Mouse (Mus musculus) neural tube, embryonic 14.5 days (tissue): ENCODE data around the gene Jade1. TPM values are rescaled to one million over a fixed set of nuclear protein-coding genes. Genes with fewer than 3 reads are reported as not detected.

Source experiments
- ATAC-seq: fragments of 200-750 bp; cut with Nextera tagmentation; 2 replicates; pipeline ENCODE4 v1.8.0; 2017; ENCODE audit warnings: low read depth, mild to moderate bottlenecking, moderate TSS enrichment, moderate library complexity
- H3K27ac ChIP-seq: fragments of 300-500 bp; sonication (generic); 2 replicates; pipeline ENCODE4 v1.5.1; 2014; ENCODE audit warnings: low read depth, mild to moderate bottlenecking, control low read depth, low read length, moderate library complexity, mixed read lengths
- H3K27me3 ChIP-seq: fragments of 300-500 bp; sonication (generic); 2 replicates; pipeline ENCODE4 v1.6.1; 2014; ENCODE audit warnings: low read length; ENCODE audit not compliant: control insufficient read depth, insufficient read depth
- H3K36me3 ChIP-seq: fragments of 300-500 bp; sonication (generic); 2 replicates; pipeline ENCODE4 v1.6.1; 2014; ENCODE audit warnings: low read length, mixed read lengths; ENCODE audit not compliant: control insufficient read depth, insufficient read depth
- H3K4me1 ChIP-seq: fragments of 300-500 bp; sonication (generic); 2 replicates; pipeline ENCODE4 v1.6.1; 2014; ENCODE audit warnings: low read length; ENCODE audit not compliant: control insufficient read depth, insufficient read depth
- H3K4me2 ChIP-seq: fragments of 300-500 bp; sonication (generic); 2 replicates; pipeline ENCODE4 v1.6.1; 2014; ENCODE audit warnings: mild to moderate bottlenecking, low read depth, low read length, control low read depth
- H3K4me3 ChIP-seq: fragments of 300-500 bp; sonication (generic); 2 replicates; pipeline ENCODE4 v1.5.1; 2014; ENCODE audit warnings: low read depth, low read length, control low read depth, mixed read lengths
- H3K9ac ChIP-seq: fragments of 300-500 bp; sonication (generic); replicated peaks from 2 replicates; pipeline ENCODE4 v1.6.1; 2014; ENCODE audit warnings: low read depth, mild to moderate bottlenecking, control low read depth, low read length, mixed read lengths
- H3K9me3 ChIP-seq: fragments of 300-500 bp; sonication (generic); 2 replicates; pipeline ENCODE4 v1.6.1; 2016; ENCODE audit warnings: low read length; ENCODE audit not compliant: control insufficient read depth
- WGBS: fragments of 180-500 bp; shearing (Covaris S2); extraction: QIAGEN DNeasy Blood & Tissue Kit; methylation state at CpG from one replicate; pipeline ENCODE4 v1.1.7; 2014; 5-methylcytosine and 5-hydroxymethylcytosine counted together
- polyA plus RNA-seq: library from polyadenylated mRNA; unstranded; fragments of >200 nt; fragmentation: Nextera tagmentation; extraction: Ambion mirVana; gene quantifications from 2 replicates; pipeline ENCODE4 v1.2.1, GENCODE M21; 2014

The Jade1 gene
- polyA plus RNA-seq, 1 experiment from 2014 or later = 11.6 TPM

DNA sequence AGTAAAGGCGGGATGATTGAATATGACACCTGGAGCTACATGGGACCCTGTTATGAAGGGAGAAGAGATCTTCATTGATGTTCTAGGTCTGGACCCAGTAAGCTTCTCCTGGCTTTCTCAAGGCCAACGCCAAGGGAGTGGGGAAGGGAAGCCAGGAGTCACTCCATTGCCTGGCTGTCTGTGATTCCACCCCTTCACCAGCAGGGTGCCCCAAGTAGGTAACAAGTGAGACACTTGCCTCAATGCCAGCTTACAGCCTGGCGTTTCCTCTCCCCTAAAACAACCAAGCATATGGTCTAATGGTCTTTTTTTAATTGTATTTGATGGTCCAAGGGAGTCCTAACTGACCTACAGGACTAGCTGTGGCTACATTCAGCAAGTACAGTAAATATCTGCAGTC is 14.2 kb upstream of the Jade1 start:
- 81% methylated on average over 3 of the region's 3 CpGs for WGBS
- ATAC-seq = no peak

GRCm38 (mm10) chr3:41544451-41544850 is 11.1 kb upstream of the Jade1 start:
- no peak overlapping the region for H3K4me2 ChIP-seq
- H3K36me3 ChIP-seq = no peaks in the 10 kb centered on the region
- no peaks in the 10 kb centered on the region for H3K9me3 ChIP-seq
- H3K27ac ChIP-seq = no peak overlapping the region
- no peak overlapping the region for H3K9ac ChIP-seq
- H3K4me3 ChIP-seq = no peak overlapping the region
- no peaks in the 10 kb centered on the region for H3K4me1 ChIP-seq
- H3K27me3 ChIP-seq = no peaks in the 10 kb centered on the region
- WGBS = 49% methylated on average over 7 of the region's 7 CpGs
- ATAC-seq = no peak

More for the DNA sequence above, 14.2 kb upstream of the Jade1 start:
- Histone ChIP-seq H3K4me2 (no peak overlapping the region), H3K27me3 (no peaks in the 10 kb centered on the region), H3K4me1 (no peaks in the 10 kb centered on the region), H3K36me3 (no peaks in the 10 kb centered on the region), H3K27ac (no peak overlapping the region), H3K4me3 (no peak overlapping the region), H3K9ac (no peak overlapping the region), H3K9me3 (no peaks in the 10 kb centered on the region)

GRCm38 (mm10) chr3:41547289-41547688 is 8.2 kb upstream of the Jade1 start:
- ATAC-seq = no peak
- no peak overlapping the region for H3K9ac ChIP-seq
- no peak overlapping the region for H3K27ac ChIP-seq
- WGBS = 97% methylated on average over 5 of the region's 5 CpGs
- no peaks in the 10 kb centered on the region for H3K4me1 ChIP-seq
- no peak overlapping the region for H3K4me2 ChIP-seq
- H3K9me3 ChIP-seq = no peaks in the 10 kb centered on the region
- H3K27me3 ChIP-seq = no peaks in the 10 kb centered on the region
- H3K4me3 ChIP-seq = no peak overlapping the region
- no peaks in the 10 kb centered on the region for H3K36me3 ChIP-seq

DNA sequence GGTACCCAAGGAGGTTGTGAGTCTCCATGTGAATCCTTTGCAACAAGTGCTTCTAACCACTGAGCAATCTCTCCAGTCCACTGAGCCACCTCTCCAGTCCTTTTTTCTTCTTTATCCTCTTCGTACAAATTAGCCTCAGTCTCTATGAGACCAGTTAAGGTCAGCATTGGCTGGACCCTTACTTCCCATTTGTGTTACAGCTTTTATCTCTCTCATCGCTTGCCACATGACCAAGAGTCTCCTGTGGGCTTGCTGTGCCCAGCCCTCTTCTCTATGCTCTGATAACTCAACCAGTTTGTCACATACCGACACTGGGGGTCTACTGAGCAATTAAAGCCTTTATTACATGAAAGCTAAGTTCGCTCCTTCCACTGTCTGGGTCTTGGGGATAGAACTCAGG is 7.3 kb upstream of the Jade1 start:
- ATAC-seq = no peak

DNA sequence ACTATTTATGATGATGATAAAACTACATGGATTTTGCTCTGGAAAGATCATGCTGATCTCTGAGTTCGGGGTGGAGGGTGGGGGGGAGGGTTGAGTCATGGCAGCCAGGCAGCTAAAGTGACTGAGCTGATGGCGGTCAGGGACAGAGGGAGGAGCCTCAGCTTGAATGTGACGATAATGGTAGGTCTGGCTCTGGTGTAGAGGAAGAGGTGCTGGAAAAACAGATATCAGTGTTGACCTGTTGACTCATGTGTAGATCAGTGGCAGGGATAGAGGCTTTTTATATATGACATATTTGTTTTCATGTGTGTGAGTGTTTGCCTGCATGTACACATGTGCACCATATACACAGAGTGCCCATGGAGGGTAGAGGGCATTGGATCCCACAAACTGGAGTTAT is 3.9 kb upstream of the Jade1 start:
- Histone ChIP-seq H3K36me3 (no peaks in the 10 kb centered on the region), H3K27ac (no peak overlapping the region), H3K9ac (no peak overlapping the region), H3K27me3 (no peaks in the 10 kb centered on the region), H3K4me1 (no peaks in the 10 kb centered on the region), H3K4me2 (no peak overlapping the region), H3K4me3 (no peak overlapping the region), H3K9me3 (no peaks in the 10 kb centered on the region)
- no peak for ATAC-seq
- WGBS = 59% methylated on average over 3 of the region's 3 CpGs

More for the DNA sequence above, 7.3 kb upstream of the Jade1 start:
- no peak overlapping the region for H3K9ac ChIP-seq
- H3K27me3 ChIP-seq = no peaks in the 10 kb centered on the region
- H3K9me3 ChIP-seq = no peaks in the 10 kb centered on the region
- no peaks in the 10 kb centered on the region for H3K4me1 ChIP-seq
- H3K4me3 ChIP-seq = no peak overlapping the region
- H3K36me3 ChIP-seq = no peaks in the 10 kb centered on the region
- no peak overlapping the region for H3K27ac ChIP-seq
- WGBS = 80% methylated on average over 4 of the region's 4 CpGs
- no peak overlapping the region for H3K4me2 ChIP-seq

DNA sequence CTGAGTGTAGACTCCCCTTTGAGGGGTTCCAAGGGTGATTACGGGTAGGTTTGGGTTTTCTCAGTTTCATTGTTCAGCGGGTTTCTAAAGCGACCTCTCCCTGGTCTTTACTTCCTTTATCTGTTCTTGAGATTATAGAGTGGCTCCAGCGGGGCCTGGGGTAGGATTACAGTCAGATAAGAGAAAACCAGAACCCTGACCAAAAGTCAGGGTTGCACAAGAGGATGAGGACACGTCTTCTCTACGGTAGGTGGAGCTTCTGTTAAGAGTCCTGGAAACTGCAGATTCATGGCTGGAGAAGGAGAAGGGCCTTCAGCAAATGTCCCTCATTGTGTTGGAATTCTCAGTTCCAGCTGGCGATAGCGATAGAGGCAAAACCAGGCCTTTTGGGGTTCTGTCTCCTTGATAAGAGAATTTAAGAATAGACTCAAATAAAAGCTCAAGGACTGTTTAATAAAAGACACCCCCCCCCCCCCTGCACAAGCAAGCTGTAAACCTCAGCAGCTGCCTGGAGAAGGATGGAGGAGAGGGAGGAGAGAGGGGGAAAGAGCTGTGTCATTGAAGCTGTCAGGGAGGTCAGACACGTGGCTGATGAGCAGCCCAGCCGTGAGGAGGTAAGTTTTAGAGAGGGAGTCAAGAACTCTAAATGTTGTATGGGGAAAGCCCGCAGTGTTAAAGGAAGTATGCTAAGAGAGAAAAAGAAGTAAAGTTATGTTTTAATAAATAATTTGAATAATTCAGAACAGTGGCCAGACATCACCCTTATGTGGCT is 2.6 kb upstream of the Jade1 start:
- no peak for ATAC-seq
- H3K27ac ChIP-seq = no peak overlapping the region
- H3K36me3 ChIP-seq = no peaks in the 10 kb centered on the region
- H3K4me1 ChIP-seq = no peaks in the 10 kb centered on the region
- no peak overlapping the region for H3K9ac ChIP-seq
- H3K4me2 ChIP-seq = no peak overlapping the region
- no peaks in the 10 kb centered on the region for H3K27me3 ChIP-seq
- WGBS = 79% methylated on average over 11 of the region's 11 CpGs
- H3K9me3 ChIP-seq = no peaks in the 10 kb centered on the region
- H3K4me3 ChIP-seq = no peak overlapping the region

DNA sequence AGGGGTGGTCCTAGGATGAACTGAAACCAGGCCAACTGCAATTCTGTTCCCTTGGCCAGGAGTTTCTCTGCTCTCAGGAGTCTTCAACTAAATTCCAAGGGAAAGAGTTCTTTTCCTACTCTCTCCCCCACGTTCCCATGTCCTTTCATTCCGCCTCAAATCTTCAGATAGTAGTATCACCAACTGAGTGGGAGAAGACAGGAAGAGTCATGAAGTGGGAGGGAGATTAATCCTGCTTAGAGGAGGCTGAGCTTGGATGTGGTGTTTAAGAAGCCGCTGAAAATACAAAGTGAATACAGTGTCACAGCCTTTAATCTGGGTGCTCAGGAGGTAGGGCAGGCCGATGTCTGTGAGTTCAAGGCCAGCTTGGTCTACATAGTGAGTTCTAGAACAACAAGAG is 1.9 kb upstream of the Jade1 start:
- H3K4me2 ChIP-seq = no peak overlapping the region
- no peaks in the 10 kb centered on the region for H3K27me3 ChIP-seq
- no peak overlapping the region for H3K9ac ChIP-seq
- ATAC-seq = no peak
- H3K4me1 ChIP-seq = no peaks in the 10 kb centered on the region
- no peak overlapping the region for H3K27ac ChIP-seq
- 89% methylated on average over 4 of the region's 4 CpGs for WGBS
- H3K9me3 ChIP-seq = no peaks in the 10 kb centered on the region
- H3K36me3 ChIP-seq = no peaks in the 10 kb centered on the region
- H3K4me3 ChIP-seq = no peak overlapping the region

DNA sequence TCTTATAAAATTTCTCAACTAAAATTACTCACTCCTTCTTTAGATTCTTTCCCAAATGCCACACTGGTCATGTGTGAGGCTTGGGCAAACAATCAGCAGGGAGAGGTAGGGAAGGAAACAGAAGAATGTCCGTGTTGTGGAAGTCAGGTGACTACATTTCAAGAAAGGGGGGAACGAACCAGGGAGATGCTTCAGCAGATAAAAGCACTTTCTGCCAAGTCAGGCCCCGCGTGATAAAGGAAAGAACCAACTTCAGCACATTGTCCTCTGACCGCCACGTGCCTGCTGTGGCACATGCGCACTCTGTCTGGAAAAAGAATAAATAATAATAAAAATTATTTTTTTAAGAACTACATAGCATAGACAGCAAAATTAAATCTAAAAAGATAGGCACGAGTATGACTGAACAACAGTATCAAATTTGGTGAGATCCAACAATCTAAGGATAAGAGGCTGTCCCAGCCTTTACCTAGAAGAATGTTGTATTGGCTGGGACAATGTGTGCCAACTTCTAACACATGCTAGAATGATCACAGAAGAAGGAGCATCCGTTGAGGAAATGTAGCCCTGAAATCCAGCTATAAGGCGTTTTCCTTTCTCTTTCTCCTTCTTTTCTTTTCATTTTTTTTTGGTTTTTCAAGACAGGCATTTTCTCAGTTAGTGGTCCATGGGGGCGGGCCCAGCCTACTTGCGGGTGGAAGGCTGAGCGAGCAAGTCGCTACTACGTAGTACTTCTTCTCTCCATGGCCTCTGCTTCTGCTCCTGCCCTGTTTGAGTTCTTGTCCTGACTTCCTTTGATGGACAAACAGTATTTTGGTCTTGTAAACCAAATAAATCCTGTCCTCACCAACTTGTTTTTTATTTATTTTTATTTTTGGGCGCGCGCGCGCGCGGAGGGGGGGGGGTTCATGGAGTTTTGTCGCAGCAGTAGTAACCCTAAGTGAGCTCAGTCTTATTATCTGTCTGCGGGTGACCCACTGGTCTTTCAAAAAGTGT is 753 bp upstream of the Jade1 start:
- Histone ChIP-seq H3K27me3 (no peaks in the 10 kb centered on the region), H3K4me3 (no peak overlapping the region), H3K9ac (no peak overlapping the region), H3K4me2 (no peak overlapping the region), H3K4me1 (no peaks in the 10 kb centered on the region), H3K27ac (no peak overlapping the region), H3K9me3 (no peaks in the 10 kb centered on the region), H3K36me3 (no peaks in the 10 kb centered on the region)
- no peak for ATAC-seq
- 96% methylated on average over 24 of the region's 24 CpGs for WGBS
